Mouse (Mus musculus) spleen, postnatal 14 days (tissue): Measurements from ENCODE around the gene Ghsr.

Experiments
- DNase-seq, 2 experiments: peaks; one replicate each; pipeline ENCODE4 v3.0.0; 2021 to 2022; ENCODE audit warnings: low spot score in 2 of 2

Gene Ghsr

DNA sequence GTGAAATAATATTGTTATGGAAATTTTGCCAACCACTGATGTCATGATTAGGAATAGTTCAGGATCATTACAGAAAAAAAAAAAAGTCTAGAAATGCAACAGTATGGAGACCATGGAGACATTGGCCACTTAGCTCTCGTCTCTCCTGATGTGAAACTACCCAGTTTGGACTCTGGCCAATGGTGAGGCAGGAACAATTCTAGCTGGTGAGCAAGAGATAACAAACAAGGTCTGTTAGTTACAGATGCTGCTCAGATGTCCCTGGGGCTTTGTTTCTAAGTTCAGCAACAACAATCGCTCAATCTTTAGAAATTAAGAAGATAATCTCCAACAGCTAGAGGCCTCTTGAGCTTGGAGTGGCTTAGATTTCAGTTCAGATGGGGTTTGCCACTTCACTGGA is 37.4 kb downstream of the Ghsr start:
- no peak for DNase-seq

DNA sequence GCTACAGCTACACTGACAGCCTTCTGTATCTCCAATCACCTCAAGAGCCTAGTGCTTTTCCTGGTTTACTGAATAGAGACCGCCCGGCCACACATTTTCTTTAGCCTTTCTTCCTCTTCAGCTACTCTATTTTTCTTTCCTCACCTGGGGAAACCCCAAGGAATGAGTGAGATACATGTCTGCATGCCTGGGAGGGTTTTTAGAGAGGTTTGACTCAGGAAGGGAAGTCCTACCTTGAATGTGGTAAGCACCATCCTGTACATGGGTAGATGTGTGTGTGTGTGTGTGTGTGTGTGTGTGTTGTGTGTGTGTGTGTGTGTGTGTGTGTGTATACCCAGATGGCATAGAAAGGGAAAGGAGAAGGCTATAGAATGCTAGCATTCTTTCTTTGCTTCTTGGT is 40.1 kb downstream of the Ghsr start:
- no peak for DNase-seq

DNA sequence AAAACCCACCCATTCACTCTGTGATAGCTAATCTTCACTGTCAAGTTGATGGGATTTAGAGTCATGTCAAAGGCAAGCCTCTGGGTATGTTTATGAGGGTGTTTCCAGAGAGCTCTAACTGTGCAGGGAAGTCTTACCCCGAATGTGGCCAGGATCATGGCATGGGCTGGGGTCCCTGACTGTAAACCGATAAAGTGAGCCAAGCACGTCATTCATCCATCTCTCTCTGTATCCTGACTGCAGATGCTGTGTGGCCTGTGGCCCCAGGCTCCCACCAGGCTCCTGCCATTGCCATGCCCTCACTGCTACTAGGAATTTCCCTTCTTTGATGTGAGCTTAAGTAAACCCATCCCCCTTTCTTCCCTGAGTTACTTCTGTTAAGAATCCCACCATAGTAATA is 42.4 kb downstream of the Ghsr start:
- DNase-seq = no peak

DNA sequence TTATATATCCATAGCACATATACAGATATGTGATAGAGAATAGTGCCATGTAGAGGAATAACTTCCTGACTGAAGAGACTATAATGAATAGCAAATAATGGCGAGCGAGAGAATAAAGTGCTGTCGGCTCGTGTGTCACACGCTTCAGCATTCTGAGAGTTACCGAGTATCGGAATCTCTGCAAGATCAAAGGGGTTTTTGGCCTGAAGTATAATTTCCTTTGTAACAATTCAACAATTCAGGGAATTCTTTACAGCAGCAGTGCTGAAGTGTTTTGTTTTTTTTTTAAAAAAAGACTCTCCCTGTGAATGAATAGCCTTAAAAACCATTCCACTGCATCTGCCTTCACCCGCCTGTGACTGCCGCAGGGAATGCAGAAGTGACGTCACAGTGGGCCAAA is 45.6 kb downstream of the Ghsr start:
- DNase-seq = no peak

DNA sequence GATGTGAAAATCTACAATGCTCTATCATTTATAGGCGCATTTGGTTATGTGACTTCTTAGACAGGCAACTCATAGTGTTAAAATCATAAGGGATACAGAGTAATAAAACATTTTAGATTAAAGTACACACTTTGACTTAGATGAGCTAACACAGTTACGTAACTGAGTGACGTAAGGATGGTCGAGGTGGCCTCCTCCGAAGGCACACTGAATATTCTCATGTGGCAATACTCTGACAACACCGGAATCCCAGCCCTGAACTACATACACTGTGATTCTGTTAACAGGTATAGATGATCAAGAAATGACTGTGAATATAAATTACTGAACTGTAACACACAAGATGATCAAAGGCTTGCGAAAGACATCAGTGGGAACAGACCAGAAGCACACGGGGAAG is 47.5 kb downstream of the Ghsr start:
- DNase-seq = no peak

DNA sequence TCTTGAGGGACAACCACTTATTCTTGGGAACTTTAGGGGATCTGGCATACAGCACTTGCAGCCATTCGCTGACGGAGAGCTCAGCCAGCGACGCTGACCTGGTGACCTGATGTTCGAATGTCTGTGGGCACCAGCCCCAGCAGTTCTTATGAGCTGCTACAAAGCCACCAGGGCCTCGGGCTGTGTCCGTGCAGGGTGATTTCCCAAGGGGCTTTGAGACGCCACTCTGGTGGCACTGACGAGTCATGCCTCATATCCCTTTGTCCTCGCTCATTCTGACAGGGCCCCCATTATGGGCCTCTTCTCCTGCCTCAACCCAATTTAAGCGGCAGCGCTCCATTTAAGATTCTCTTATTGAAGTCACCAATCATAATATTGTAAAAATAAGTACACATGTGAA is 50.8 kb downstream of the Ghsr start:
- DNase-seq = no peak

DNA sequence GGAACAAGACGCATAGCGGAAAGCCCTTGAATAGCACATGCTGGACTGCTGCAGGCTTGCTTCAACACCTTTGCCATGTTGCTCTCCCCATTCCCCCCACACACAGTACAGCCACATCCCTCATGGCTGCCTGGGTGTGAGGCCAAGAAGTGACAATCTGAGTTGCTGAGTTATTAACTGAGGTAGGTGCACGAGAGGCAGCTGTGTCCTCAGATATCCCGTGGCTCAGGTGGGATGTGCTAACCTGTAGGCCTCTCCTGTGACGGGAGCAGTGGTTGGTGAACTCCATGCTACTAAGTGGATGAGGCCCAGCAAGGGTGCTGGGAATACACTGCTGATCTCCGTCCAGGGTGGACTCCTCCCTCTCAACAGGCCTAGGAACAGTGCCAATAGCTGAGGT is 51.4 kb downstream of the Ghsr start:
- DNase-seq = no peak

DNA sequence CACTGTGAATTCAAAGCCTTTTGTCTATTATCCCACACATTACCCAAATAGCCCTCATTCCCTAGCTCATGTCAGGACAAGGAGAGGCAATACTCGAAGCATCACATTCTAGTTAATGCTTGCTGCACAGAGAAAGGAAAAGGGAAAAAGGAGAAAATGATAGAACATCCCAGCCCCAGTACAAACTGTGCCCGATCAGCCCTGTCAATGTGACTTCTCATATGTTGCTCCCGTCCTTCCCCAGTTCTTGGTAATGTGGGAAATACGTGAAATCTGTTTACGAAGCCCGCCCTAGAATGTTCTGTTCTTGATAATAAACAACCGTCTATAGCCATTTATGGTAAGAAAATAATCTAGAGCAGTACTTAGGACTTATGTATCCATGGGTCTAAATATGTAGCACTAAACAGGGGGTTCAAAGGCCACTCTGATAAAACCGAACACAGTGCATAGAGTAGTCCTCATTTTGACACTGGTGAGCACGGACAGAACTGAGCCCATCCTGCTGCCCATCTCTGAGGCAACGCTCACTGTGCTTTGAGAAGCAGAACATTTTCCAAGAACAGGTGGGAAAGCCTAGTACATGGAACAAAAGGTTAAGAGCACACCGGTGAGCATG is 53.0 kb downstream of the Ghsr start:
- no peak for DNase-seq

DNA sequence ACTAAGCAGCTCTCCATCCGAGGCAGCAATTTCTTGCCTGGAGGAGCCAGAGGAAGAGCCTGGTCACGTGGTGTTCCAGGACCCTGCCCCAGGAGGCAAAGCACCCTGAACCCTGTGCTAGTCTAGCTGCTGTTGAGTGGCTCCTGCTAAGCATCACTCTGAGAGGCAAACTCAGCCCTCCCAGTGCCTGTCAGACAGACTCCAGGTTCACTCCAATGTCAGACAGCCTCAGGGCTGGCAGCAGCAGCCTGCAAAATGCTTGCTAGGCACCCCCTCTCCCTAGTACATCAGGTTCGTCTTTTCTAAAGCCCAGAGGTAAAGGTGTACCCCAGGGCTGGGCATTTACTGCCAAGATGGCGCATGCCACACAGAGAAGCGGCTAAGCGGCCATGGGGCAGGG is 56.3 kb downstream of the Ghsr start:
- no peak for DNase-seq
